Mouse (Mus musculus) regulatory T cell (primary cell): ENCODE measurements around the gene Igf2bp2.

Source experiments
- in situ Hi-C: fragments of 300-600 bp; cut with MboI, MseI; formaldehyde crosslinking; loops from one replicate; pipeline ENCODE4 v1.15.1; 2025; ENCODE audit warnings: high pct_unique_total_duplicates

Igf2bp2 gene

DNA sequence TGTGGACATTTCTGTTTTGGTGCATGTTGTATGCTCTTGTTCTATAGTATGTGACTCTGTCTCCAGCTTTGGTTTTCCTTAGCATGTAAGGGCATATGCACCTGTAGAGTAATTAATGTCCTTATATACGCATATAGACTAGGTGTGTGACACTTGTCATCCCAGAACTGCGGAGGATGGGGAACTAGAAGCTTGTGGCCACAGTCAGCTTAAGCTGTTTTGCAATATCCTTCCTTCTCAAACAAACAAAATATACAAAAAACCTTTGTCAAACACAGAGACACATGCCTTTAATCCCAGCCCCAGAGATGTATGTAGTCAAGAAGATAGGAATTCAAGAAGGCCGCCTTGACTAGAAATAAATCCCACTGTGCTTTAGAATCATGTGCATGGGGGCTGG lies 117.2 kb downstream of the Igf2bp2 start:
- in situ Hi-C loops = no loop called here

DNA sequence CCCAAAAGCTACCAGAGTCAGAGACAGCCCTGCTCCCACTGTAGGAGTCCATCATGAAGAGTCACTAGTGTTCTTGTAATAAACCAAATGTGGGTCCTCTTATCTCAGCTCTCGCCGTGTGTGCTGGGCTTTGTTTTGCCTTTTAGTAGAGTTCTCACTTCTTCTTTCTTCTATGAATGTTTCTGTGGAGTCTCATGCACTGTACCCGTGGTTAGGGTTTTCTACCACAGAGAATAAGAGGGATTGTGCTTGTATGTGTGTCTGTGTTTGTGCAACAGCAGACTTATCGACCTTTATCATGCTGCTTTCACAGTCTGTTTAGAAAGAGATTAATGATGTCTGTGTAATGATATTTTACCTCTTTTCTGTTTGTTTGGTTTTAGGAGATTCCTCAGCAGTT lies 119.3 kb downstream of the Igf2bp2 start:
- in situ Hi-C loops = no loop called here

DNA sequence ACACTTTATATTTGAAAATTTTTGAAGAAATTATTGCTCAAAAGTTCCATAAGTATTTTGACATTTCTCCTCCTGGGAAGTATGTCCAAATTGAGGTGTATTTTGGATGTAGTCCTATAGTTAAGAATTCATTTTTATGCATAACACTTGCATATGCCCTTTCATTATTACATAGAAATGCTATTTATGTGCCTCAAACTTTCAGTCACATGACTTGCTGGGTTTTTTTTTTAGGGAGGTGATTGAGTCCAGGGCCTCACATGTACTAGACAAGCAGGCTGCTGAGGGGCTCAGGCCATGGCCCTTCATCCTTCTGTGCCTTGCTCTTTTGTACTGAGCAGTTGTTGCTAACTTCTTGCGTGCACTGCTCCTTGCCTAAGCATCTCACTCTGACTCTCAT lies 123.1 kb downstream of the Igf2bp2 start:
- in situ Hi-C loops = no loop called here

DNA sequence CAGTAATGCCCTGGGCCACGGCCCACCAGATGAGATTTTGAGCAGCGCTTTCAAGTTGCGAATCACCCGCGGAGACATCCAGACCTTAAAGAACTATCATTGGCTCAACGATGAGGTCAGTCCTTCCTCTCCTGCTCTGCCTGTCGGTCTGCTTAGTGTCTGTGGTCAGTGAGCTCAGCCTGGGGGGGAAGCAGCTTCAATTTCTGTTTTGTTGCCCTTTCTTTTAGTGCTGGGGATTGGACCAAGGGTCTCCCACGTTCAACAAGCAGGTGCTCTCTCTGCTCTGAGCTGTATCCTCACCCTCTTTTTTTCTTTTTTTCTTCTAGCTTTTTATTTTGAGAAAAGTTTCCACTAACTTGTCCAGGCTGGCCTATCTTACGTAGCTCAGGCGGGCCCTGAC lies 124.5 kb downstream of the Igf2bp2 start:
- in situ Hi-C loops = no loop called here

DNA sequence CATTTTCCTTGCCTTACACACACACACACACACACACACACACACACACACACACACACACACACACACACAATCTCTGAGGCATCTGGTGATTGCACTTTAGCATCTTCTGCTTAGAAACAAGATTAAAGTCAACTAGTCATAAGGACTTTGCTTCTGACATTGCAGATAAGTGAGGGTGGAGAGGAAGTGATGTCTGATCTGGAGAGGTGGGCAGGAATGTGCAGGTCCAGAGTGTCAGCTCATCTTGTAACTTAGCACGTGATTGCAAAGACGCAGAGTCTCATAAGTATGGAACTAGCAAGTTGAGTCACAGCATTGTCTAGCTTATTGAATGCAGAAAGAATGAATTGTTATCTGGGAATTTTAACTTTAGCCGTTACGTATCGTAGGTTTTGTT lies 135.6 kb downstream of the Igf2bp2 start:
- in situ Hi-C loops = loop anchor here (5.0 kb wide), 1 partner anchor 90 kb away; no protein-coding TSS in a partner anchor

DNA sequence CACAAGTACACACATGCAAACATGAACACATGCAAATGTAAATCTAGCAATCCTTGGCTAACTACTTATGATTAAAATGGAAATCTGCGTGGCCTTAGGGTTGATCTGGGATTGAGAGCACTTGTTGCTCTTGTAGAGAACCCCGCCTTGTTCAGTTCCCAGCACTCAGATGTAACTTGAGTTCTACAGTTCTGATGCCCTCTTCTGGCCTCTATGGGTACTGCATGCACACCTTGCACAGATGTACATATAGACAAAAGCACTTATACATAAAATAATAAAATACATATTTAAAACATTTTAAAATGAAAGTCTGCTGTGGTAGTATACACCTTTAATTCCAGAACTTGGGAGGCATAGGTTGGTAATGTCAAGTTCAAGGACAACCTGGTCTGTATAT lies 141.0 kb downstream of the Igf2bp2 start:
- in situ Hi-C loops = no loop called here

DNA sequence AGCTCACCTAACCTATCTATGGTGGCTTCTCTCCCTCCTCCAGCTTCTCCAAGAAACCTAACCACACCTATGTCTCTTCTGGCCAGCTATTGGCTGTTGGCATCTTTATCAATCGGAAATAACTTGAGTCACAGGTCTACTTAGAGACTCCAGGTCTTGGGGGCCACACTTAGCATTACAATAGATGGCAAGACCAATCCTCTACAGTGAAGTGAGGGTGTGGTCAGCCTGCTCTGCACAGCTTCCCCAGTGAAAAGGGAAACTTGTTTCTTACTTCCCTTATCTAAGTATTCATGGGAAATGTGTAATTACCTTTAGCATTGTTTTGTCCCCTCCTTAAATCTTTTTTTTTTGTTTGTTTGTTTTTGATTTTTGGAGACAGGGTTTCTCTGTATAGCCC lies 147.5 kb downstream of the Igf2bp2 start:
- in situ Hi-C loops = no loop called here

DNA sequence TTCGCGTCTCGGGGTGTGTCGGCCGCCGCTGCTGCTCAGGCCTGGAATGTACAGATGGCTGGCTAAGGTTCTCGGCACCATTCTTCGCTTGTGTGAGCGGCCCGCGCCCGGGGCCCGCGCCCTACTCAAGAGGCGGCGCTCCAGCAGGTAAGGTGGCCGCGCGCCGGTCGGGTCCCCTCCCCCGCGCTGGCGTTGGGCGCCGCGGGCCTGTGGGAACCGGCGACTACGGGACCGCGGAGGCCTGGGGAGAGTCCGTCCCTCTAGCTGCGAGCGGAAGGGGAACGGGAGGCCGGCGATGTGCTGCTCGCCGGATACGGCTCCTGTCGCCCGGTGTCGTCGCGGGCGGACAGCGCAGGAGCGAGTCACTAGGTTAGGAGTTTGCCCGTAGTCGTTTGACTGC lies 153.5 kb downstream of the Igf2bp2 start:
- in situ Hi-C loops = loop anchor here (5.0 kb wide), 1 partner anchor 172 kb away; no protein-coding TSS in a partner anchor

DNA sequence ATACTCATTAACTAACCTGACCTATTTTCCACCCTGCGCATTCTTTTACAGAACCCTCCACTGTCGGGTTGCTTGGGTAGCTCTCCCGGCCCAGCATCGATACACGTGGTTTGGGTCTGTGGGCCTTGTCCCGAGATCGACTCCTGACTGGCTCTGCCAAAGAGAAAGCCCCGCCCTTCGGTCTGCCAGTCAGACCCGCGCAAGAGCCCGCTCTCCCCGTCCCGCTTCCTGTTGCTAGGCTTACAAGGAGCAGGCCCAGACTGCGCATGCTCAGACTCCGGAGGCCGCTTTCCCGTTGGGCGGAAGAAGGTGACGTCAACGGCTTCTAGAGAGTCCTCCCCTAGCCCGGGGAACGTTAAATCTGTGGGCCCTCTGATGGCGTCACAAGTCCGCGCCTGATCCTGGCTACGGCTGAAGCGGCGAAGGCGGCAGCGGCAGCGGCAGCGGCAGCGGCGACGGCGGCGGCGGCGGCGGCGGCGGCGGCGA lies 154.0 kb downstream of the Igf2bp2 start, which contains the start of gene Senp2:
Senp2 (plus strand) TSS at position 386 of the 486 bp plus-strand sequence.
- in situ Hi-C loops = loop anchor here (5.0 kb wide), 1 partner anchor 172 kb away; no protein-coding TSS in a partner anchor
